Mouse (Mus musculus) erythroblast, embryonic 14.5 days (primary cell): ENCODE data around the gene Psme2b. TPM values are rescaled to one million over a fixed set of nuclear protein-coding genes. Genes with fewer than 3 reads are reported as not detected.
"Not testable (repeated sequence)": the region's sequence is repeated elsewhere in the genome, so short reads cannot be mapped to it uniquely, and the experiment has no call there.

Experiments used
- H3K27me3 ChIP-seq: 2 replicates; pipeline ENCODE4 v1.6.1; 2012; ENCODE audit warnings: inconsistent platforms; ENCODE audit not compliant: control insufficient read depth
- H3K36me3 ChIP-seq: 2 replicates; pipeline ENCODE4 v1.6.1; 2012; ENCODE audit warnings: mild to moderate bottlenecking, inconsistent platforms; ENCODE audit not compliant: control insufficient read depth
- H3K4me1 ChIP-seq: 2 replicates; pipeline ENCODE4 v1.6.1; 2012; ENCODE audit warnings: inconsistent platforms; ENCODE audit not compliant: control insufficient read depth
- H3K4me3 ChIP-seq: replicated peaks from 2 replicates; pipeline ENCODE3; 2012; ENCODE audit warnings: moderate library complexity, mild to moderate bottlenecking, inconsistent platforms
- H3K9me3 ChIP-seq: 2 replicates; pipeline ENCODE4 v1.6.1; 2012; ENCODE audit warnings: low read length, inconsistent platforms, mixed read lengths; ENCODE audit not compliant: control insufficient read depth
- polyA plus RNA-seq: library from polyadenylated mRNA; stranded (reverse); fragments of >175 nt; gene quantifications from 2 replicates; pipeline ENCODE4 v1.2.3, GENCODE M21; 2012

The Psme2b gene
- 0.08 and 0.19 TPM in 2 replicates for polyA plus RNA-seq

GRCm38 (mm10) chr11:48946090-48946489, at the start of gene Psme2b:
Gene Psme2b, minus strand, starts transcription at chr11:48946190.
- not testable (repeated sequence) for H3K9me3 ChIP-seq, H3K36me3 ChIP-seq, H3K4me1 ChIP-seq, H3K4me3 ChIP-seq, H3K27me3 ChIP-seq

GRCm38 (mm10) chr11:48994018-48994417, 48.0 kb upstream of the Psme2b start, which contains the start of gene Tgtp1:
Gene Tgtp1, minus strand, starts transcription at chr11:48994172.
- H3K27me3 ChIP-seq, H3K9me3 ChIP-seq, H3K4me1 ChIP-seq, H3K4me3 ChIP-seq, H3K36me3 ChIP-seq: not testable (repeated sequence)

- H3K4me1 ChIP-seq, H3K36me3 ChIP-seq, H3K27me3 ChIP-seq, H3K4me3 ChIP-seq, H3K9me3 ChIP-seq: not testable (repeated sequence)
Measured at GRCm38 (mm10) chr11:48993296-48993695, 47.3 kb upstream of the Psme2b start.

DNA sequence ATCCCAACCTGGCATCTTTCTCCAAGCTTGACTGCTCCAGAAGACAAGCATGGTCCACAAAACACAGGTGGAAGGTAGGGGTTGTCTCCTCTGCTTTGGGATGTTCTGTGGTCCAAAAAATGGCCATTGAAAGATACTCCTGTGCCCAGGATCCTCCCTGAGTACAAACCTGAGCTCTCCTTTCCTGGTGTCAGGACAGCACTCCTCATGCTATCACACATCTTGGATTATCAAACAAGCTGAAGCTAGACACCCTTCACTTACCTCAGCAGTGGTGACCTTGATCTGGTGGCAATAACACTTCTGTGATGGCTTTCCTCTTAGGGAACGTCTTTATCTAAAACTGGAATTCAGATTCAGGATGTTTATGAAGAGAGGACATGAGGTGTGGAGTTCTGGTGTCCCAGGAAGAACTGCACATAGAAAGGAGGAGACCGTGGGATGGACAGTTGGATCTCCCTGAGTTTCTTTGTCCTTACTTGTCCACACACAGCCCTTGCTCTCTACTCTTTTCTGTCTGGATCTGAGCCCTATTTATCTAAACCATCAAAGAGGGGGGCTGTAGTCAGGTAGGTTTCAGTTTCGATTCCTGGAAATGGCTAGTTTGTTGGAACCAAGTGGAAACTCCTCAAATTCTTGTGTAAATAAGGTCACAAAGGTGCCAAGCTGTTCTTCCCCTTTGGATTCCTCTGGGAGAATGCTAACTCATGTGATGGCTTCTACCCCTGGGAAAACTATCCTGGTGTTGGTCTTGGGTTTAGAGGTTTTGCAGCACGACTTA, 45.9 kb upstream of the Psme2b start, which contains the start of gene Gm12185:
TSS of gene Gm12185 (minus strand) at position 487 of the 781 bp plus-strand sequence.
- not testable (repeated sequence) for H3K4me3 ChIP-seq, H3K9me3 ChIP-seq

DNA sequence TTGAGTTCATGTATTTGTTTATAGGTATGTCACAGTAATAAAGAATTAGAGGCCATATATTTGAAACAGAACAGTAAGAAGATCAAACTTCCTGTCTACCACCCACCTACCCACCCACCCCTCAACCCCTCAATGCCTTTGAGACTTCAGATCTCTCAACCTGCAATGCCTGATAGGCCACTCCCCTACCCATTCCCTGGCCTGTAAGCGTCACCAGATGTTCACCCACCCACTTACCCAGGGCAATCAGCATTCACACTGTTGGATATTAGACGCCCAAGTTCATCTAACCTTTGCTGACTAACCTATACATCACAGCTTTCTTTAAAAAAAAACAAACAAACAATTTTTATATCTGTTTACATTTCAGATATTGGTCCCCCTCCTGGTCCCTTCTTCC, 44.0 kb upstream of the Psme2b start:
- H3K4me1 ChIP-seq, H3K4me3 ChIP-seq, H3K36me3 ChIP-seq, H3K9me3 ChIP-seq, H3K27me3 ChIP-seq: not testable (repeated sequence)

More for the DNA sequence above, 45.9 kb upstream of the Psme2b start, which contains the start of gene Gm12185:
- not testable (repeated sequence) for H3K27me3 ChIP-seq, H3K36me3 ChIP-seq, H3K4me1 ChIP-seq

- H3K4me1 ChIP-seq, H3K27me3 ChIP-seq, H3K4me3 ChIP-seq, H3K36me3 ChIP-seq, H3K9me3 ChIP-seq: not testable (repeated sequence)
Measured at GRCm38 (mm10) chr11:48988219-48988618, 42.2 kb upstream of the Psme2b start.

- H3K27me3 ChIP-seq, H3K9me3 ChIP-seq, H3K4me1 ChIP-seq, H3K36me3 ChIP-seq, H3K4me3 ChIP-seq: not testable (repeated sequence)
Measured at GRCm38 (mm10) chr11:48982848-48983247, 36.9 kb upstream of the Psme2b start.

DNA sequence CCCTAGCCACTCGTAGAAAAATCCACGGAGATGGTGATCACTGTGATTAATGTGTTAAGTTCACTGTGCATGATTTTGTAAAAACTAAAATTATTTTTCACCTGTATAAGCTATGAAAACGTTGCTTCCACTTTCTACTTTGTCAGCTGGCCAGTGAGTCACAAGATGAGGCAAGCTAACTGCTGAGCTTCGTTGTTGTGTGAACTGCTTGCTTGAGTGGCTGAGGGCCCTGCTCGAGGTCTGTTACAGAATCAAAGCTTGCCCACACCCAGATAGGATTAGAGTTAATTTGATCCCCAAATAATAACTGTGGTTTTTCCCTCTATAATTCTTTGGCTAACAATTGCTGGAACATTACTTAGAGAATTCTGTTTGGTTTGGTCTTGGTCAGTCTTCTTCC, 34.1 kb upstream of the Psme2b start:
- H3K9me3 ChIP-seq, H3K4me3 ChIP-seq, H3K36me3 ChIP-seq, H3K27me3 ChIP-seq, H3K4me1 ChIP-seq: not testable (repeated sequence)

GRCm38 (mm10) chr11:48979251-48979650, 33.3 kb upstream of the Psme2b start, which contains the start of gene 9930111J21Rik1:
Gene 9930111J21Rik1, minus strand, starts transcription at chr11:48979398.
- not testable (repeated sequence) for H3K36me3 ChIP-seq, H3K9me3 ChIP-seq, H3K4me3 ChIP-seq, H3K4me1 ChIP-seq, H3K27me3 ChIP-seq

GRCm38 (mm10) chr11:48978240-48978939, 32.4 kb upstream of the Psme2b start, which contains the start of gene Olfr56:
Gene Olfr56, plus strand, starts transcription at chr11:48978889.
- H3K36me3 ChIP-seq, H3K9me3 ChIP-seq, H3K4me3 ChIP-seq, H3K4me1 ChIP-seq, H3K27me3 ChIP-seq: not testable (repeated sequence)

DNA sequence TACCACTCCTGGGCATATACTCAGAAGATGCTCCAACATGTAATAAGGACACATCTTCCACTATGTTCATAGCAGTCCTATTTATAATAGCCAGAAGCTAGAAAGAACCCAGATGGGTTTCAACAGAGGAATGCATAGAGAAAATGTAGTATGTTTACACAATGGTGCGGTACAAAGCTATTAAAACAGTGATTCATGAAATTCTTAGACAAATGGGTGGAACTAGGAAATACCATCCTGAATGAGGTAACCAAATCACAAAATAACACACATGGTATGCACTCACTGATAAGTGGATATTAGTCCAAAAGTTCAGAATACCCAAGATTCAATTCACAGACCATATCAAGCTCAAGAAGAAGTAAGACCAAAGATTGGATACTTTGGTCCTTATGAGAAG, 28.7 kb upstream of the Psme2b start:
- H3K27me3 ChIP-seq, H3K9me3 ChIP-seq, H3K4me1 ChIP-seq, H3K4me3 ChIP-seq, H3K36me3 ChIP-seq: not testable (repeated sequence)

DNA sequence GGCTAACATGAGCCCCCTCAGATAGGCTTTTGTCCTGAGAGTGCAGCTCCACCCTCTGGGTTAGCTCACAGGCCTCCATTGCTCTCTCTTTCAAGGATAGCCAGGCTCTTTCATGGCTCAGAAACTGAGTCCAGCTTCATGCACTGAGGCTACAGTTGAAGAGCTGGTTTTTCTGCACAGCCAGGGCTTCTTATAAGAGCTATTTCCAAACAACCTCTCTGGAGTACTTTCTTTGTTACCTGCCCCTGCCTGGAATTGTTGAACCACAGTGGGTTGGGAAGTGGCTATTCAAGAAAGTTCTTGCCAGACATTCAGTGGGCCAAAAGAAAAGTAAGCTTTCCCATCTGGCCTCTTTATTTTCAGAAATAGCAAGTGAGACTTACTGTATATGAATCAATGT, 6.7 kb downstream of the Psme2b start:
- not testable (repeated sequence) for H3K9me3 ChIP-seq, H3K36me3 ChIP-seq, H3K4me3 ChIP-seq, H3K4me1 ChIP-seq, H3K27me3 ChIP-seq

DNA sequence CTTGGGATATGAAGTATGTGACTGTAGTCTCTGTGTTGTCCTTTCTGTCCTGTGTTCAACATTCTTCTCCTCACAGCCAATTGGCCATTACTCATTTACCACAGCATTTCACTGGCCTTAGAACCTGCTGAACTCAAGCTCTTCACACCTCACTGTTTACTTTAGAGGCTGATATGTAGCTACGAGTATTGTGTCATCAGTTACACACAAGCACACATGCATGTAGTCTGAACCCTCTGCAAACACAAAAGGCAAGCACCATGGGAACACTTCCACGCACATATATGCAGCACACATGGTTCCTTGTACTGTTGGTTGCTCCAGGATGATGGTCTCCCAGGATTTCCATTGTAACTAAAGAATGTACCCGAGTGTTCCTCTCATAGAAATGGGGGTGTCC, 10.7 kb downstream of the Psme2b start:
- not testable (repeated sequence) for H3K4me3 ChIP-seq, H3K4me1 ChIP-seq, H3K27me3 ChIP-seq, H3K9me3 ChIP-seq, H3K36me3 ChIP-seq

GRCm38 (mm10) chr11:48933923-48934322, 12.1 kb downstream of the Psme2b start:
- H3K4me1 ChIP-seq, H3K27me3 ChIP-seq, H3K9me3 ChIP-seq, H3K4me3 ChIP-seq, H3K36me3 ChIP-seq: not testable (repeated sequence)
